Mouse (Mus musculus) myocyte (in vitro differentiated cells): ENCODE measurements around the gene Dnajc8. TPM values are rescaled to one million over a fixed set of nuclear protein-coding genes. Genes with fewer than 3 reads are reported as not detected.

Experiments used
- H3K27me3 ChIP-seq: one replicate; pipeline ENCODE4 v1.6.1; 2011; ENCODE audit not compliant: control insufficient read depth, insufficient read depth, insufficient read length
- H3K36me3 ChIP-seq: one replicate; pipeline ENCODE4 v1.6.1; 2011; ENCODE audit not compliant: control insufficient read depth, insufficient read depth
- H3K4me2 ChIP-seq: one replicate; pipeline ENCODE4 v1.6.1; 2011; ENCODE audit warnings: low read depth, control low read depth
- H3K4me3 ChIP-seq: one replicate; pipeline ENCODE4 v1.5.1; 2011; ENCODE audit warnings: mild to moderate bottlenecking, control low read depth, moderate library complexity
- H3K79me2 ChIP-seq: one replicate; pipeline ENCODE4 v1.6.1; 2011; ENCODE audit not compliant: control insufficient read depth, insufficient read depth
- H3ac ChIP-seq: one replicate; pipeline ENCODE4 v1.6.1; 2011; ENCODE audit not compliant: control insufficient read depth, insufficient read length
- CEBPB ChIP-seq: IDR thresholded peaks from 2 replicates; pipeline ENCODE4 v1.6.1; 2011; ENCODE audit warnings: mild to moderate bottlenecking, moderate library complexity; ENCODE audit not compliant: poor library complexity, insufficient read depth, severe bottlenecking
- E2F4 ChIP-seq: IDR thresholded peaks from one replicate; pipeline ENCODE4 v1.6.1; 2011; ENCODE audit warnings: mild to moderate bottlenecking, control low read depth, moderate library complexity; ENCODE audit not compliant: insufficient read depth
- MAX ChIP-seq: IDR thresholded peaks from one replicate; pipeline ENCODE4 v1.6.1; 2011; ENCODE audit warnings: low read depth, mild to moderate bottlenecking, control low read depth
- MYOD1 ChIP-seq, 3 experiments: IDR thresholded peaks; one replicate each; pipeline ENCODE4 v1.6.1; 2011; ENCODE audit warnings: control low read depth in 2 of 3, low read depth in 2 of 3, mild to moderate bottlenecking in 2 of 3, moderate library complexity in 1 of 3; ENCODE audit not compliant: insufficient read length in 2 of 3, control insufficient read depth in 1 of 3
- MYOG ChIP-seq, 3 experiments: IDR thresholded peaks; one replicate each; pipeline ENCODE4 v1.6.1; 2011; ENCODE audit warnings: control low read depth in 2 of 3, low read depth in 2 of 3, mild to moderate bottlenecking in 2 of 3; ENCODE audit not compliant: insufficient read length in 2 of 3, control insufficient read depth in 1 of 3, insufficient read depth in 1 of 3
- POLR2A ChIP-seq: IDR thresholded peaks from one replicate; pipeline ENCODE4 v1.6.1; 2011; ENCODE audit warnings: low read depth, mild to moderate bottlenecking, control low read depth, moderate library complexity; ENCODE audit not compliant: insufficient read length
- POLR2AphosphoS2 ChIP-seq: IDR thresholded peaks from one replicate; pipeline ENCODE4 v1.6.1; 2011; ENCODE audit warnings: low read depth, control low read depth; ENCODE audit not compliant: insufficient read length
- REST ChIP-seq: IDR thresholded peaks from one replicate; pipeline ENCODE4 v1.6.1; 2011; ENCODE audit warnings: mild to moderate bottlenecking, control low read depth, moderate library complexity; ENCODE audit not compliant: insufficient read depth, insufficient read length
- SRF ChIP-seq: IDR thresholded peaks from one replicate; pipeline ENCODE4 v1.6.1; 2011; ENCODE audit warnings: low read depth; ENCODE audit not compliant: control insufficient read depth, insufficient read length
- TCF12 ChIP-seq: IDR thresholded peaks from one replicate; pipeline ENCODE4 v1.6.1; 2011; ENCODE audit warnings: mild to moderate bottlenecking, control low read depth; ENCODE audit not compliant: poor library complexity, insufficient read depth, severe bottlenecking
- TCF3 ChIP-seq: IDR thresholded peaks from one replicate; pipeline ENCODE4 v1.6.1; 2011; ENCODE audit warnings: low read depth, control low read depth; ENCODE audit not compliant: insufficient read length
- USF1 ChIP-seq: IDR thresholded peaks from one replicate; pipeline ENCODE4 v1.6.1; 2011; ENCODE audit warnings: low read depth, mild to moderate bottlenecking, control low read depth, moderate library complexity
- polyA plus RNA-seq: library from polyadenylated mRNA; unstranded; fragments of >200 nt; fragmentation: generic; extraction: Trizol; gene quantifications from one replicate; pipeline ENCODE4 v1.2.1, GENCODE M21; 2012; ENCODE audit warnings: missing spikeins

Gene Dnajc8
- polyA plus RNA-seq, 1 experiment, result 95.1 TPM

GRCm38 (mm10) chr4:132512080-132512479 is 23.3 kb upstream of the Dnajc8 start:
- H3K4me2 ChIP-seq, result no peak overlapping the region
- H3K36me3 ChIP-seq, result peaks cover 9% of the 10 kb centered on the region
- no peaks in the 10 kb centered on the region for H3K27me3 ChIP-seq
- TF ChIP-seq POLR2A, result no peak
- TF ChIP-seq SRF, result no peak
- no peak for TF ChIP-seq POLR2AphosphoS2
- no peak for TF ChIP-seq E2F4
- H3K79me2 ChIP-seq, result peaks cover 31% of the 10 kb centered on the region
- H3K4me3 ChIP-seq, result no peak overlapping the region
- no peak overlapping the region for H3ac ChIP-seq

GRCm38 (mm10) chr4:132513395-132514273 is 21.7 kb upstream of the Dnajc8 start:
- no peaks in the 10 kb centered on the region for H3K27me3 ChIP-seq
- peak overlapping the region; percentile 100 for H3K4me2 ChIP-seq
- H3ac ChIP-seq, result peak overlapping the region; percentile 36
- H3K79me2 ChIP-seq, result peaks cover 15% of the 10 kb centered on the region
- TF ChIP-seq REST (no peak), MYOD1 (IDR thresholded peaks at IDR 0.05; ENCODE audit: control insufficient read depth in 1 of 3, insufficient read length in 2 of 3, low read depth in 2 of 3) (peak in 1 of 3 experiments; percentile 28), CEBPB (peak; percentile 100), MAX (no peak), POLR2A (peak; percentile 81), E2F4 (no peak), MYOG (IDR thresholded peaks at IDR 0.05; ENCODE audit: control insufficient read depth in 1 of 3, insufficient read depth in 1 of 3, insufficient read length in 2 of 3, low read depth in 2 of 3) (peak in 1 of 3 experiments; percentile 37), TCF3 (no peak), POLR2AphosphoS2 (peak; percentile 92), USF1 (no peak), SRF (no peak), TCF12 (no peak)
- no peaks in the 10 kb centered on the region for H3K36me3 ChIP-seq
- H3K4me3 ChIP-seq, result peak overlapping the region; percentile 32

- peak overlapping the region; percentile 100 for H3K4me2 ChIP-seq
- TF ChIP-seq POLR2AphosphoS2 (no peak), POLR2A (peak; percentile 13)
- H3ac ChIP-seq, result peak overlapping the region; percentile 36
- no peaks in the 10 kb centered on the region for H3K27me3 ChIP-seq
- peaks cover 5% of the 10 kb centered on the region for H3K79me2 ChIP-seq
- peak overlapping the region; percentile 32 for H3K4me3 ChIP-seq
- no peaks in the 10 kb centered on the region for H3K36me3 ChIP-seq
Measured at GRCm38 (mm10) chr4:132514555-132515135, 20.7 kb upstream of the Dnajc8 start.

DNA sequence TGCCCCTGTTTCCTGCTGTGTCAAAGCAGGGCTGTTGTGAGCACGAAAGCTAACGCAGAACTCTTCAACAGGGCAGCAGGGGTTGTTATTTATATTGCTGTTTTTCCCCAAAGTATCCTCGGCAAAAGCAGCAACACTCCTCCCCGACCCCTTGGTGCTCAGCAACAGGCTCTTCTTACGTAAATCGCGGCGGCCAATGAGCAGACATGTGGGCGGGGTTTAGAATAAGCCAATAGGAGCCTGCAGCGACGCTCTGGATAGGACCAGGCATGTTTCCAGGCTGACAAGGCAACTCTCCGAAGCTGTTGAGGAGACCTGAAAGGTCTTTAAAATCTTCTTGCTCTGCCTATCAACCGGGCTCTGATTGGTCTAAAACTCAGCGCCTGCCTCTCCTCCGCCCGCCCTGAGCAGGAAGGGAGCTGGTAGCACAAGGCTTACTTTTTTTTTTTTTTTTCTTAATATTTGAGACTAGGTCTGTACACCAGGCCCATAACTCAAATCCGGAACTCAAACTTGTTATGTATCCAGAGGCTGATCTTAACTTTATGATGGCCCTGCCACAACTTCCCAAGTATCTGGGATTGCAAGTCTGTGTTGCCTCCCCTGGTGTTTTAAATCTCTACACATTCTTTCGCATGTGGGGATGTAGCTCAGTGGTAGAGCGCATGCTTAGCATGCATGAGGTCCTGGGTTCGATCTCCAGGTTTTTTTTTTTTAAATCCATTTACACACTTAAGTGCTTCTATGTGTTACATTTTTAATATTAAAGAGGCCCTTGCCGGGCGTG is 19.8 kb upstream of the Dnajc8 start:
- Histone ChIP-seq H3K79me2 (no peaks in the 10 kb centered on the region), H3K27me3 (no peaks in the 10 kb centered on the region), H3K4me3 (peak overlapping the region; percentile 32), H3K4me2 (peak overlapping the region; percentile 100), H3ac (peak overlapping the region; percentile 36), H3K36me3 (no peaks in the 10 kb centered on the region)
- TF ChIP-seq TCF3, result no peak
- TF ChIP-seq POLR2AphosphoS2, result peak; percentile 74
- no peak for TF ChIP-seq TCF12
- peak; percentile 71 for TF ChIP-seq POLR2A
- no peak for TF ChIP-seq MAX
- no peak for TF ChIP-seq USF1
- no peak for TF ChIP-seq E2F4
- no peak for TF ChIP-seq CEBPB
- TF ChIP-seq MYOG (IDR thresholded peaks at IDR 0.05; ENCODE audit: control insufficient read depth in 1 of 3, insufficient read depth in 1 of 3, insufficient read length in 2 of 3, low read depth in 2 of 3), result no peak
- TF ChIP-seq SRF, result no peak
- TF ChIP-seq REST, result no peak
- TF ChIP-seq MYOD1 (IDR thresholded peaks at IDR 0.05; ENCODE audit: control insufficient read depth in 1 of 3, insufficient read length in 2 of 3, low read depth in 2 of 3), result no peak
